ENCODE assay signal across 16 mouse cellular contexts in the genomic region with DNA sequence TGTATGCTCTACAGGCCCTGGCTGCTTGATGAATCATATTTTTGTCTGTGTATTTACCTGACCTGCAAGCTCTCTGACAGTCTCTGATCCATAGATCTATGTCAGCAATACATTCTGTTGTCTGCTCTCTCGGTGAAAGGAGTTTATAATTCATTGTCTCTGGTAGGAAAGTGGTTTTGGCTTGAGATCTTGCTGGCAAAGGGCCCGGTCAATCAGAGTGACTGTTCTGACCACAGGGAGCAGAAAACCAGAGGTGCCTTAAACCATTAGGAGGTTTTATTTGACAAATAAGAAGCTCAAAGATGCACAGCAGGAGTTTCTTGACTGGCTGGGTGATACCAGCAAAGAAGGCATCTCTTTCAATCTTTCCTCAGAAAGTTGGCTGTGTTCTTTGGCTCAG.
A peak's percentile ranks its signal among the peaks of the same experiment; 100 is the strongest.
DNase-seq lines count a peak whose midpoint lies in the region; ATAC-seq lines count a peak whose summit lies in the region.
"Had no signal": no experiment of that assay in that cellular context is flagged by ENCODE, and none has a peak within 500 bp of the region (broad histone marks: within the 10 kb centered on the region; RNA-seq: fewer than 3 reads in every experiment).

No protein-coding gene starts in this region.

- DNase-seq in adrenal gland, adult 2 months: peak; percentile 17
- DNase-seq in adrenal gland, adult 18-20 months (ENCODE audit: low spot score in 2 of 2): no peak
- DNase-seq in heart, postnatal 4 days: peak; percentile 15
- peak; percentile 32 for DNase-seq in 3134 (ENCODE audit: extremely low read depth, insufficient read length, low spot score)
- DNase-seq in adrenal gland, postnatal 25 days: peak; percentile 12
- DNase-seq in thymus, postnatal 4 days: no peak
- no peak for DNase-seq in frontal cortex, postnatal 25 days (ENCODE audit: low spot score in 2 of 2)
- DNase-seq: B cell, adult 2 months; lung, postnatal 4 days; thymus, postnatal 14 days had no signal

- H3K36me3 ChIP-seq in heart, embryonic 11.5 days (ENCODE audit: control insufficient read depth, insufficient read depth, low read length): no peaks in the 10 kb centered on the region
- H3K36me3 ChIP-seq: limb, embryonic 12.5 days; liver, embryonic 15.5 days; midbrain, embryonic 13.5 days; stomach, embryonic 15.5 days had no signal

- H3K27ac ChIP-seq in heart, embryonic 11.5 days (ENCODE audit: low read depth, low read length): no peak overlapping the region
- H3K27ac ChIP-seq: limb, embryonic 12.5 days; liver, embryonic 15.5 days; midbrain, embryonic 13.5 days; stomach, embryonic 15.5 days had no signal

- no peak for ATAC-seq in heart, embryonic 11.5 days (replicated peaks; ENCODE audit: insufficient number of reproducible peaks, low FRiP score, low TSS enrichment)
- ATAC-seq: inflammation-experienced regulatory T-cells, adult 6 months; midbrain, embryonic 13.5 days had no signal

- H3K9me3 ChIP-seq in heart, embryonic 11.5 days (replicated peaks; ENCODE audit: control insufficient read depth, low read length): no peaks in the 10 kb centered on the region
- H3K9me3 ChIP-seq: limb, embryonic 12.5 days; liver, embryonic 15.5 days; midbrain, embryonic 13.5 days; stomach, embryonic 15.5 days had no signal

- no peak overlapping the region for H3K9ac ChIP-seq in heart, embryonic 11.5 days (ENCODE audit: low read depth, low read length)
- H3K9ac ChIP-seq: limb, embryonic 12.5 days; liver, embryonic 15.5 days; midbrain, embryonic 13.5 days; stomach, embryonic 15.5 days had no signal

- WGBS in heart, embryonic 11.5 days (ENCODE audit: insufficient replicate concordance): 75% methylated on average over 2 of the region's 2 CpGs

- no peak overlapping the region for H3K4me2 ChIP-seq in heart, embryonic 11.5 days
- H3K4me2 ChIP-seq: limb, embryonic 12.5 days; liver, embryonic 15.5 days; midbrain, embryonic 13.5 days; stomach, embryonic 15.5 days had no signal

- H3K4me1 ChIP-seq in heart, embryonic 11.5 days (ENCODE audit: control insufficient read depth, insufficient read depth, low read length): no peaks in the 10 kb centered on the region
- H3K4me1 ChIP-seq: limb, embryonic 12.5 days; liver, embryonic 15.5 days; stomach, embryonic 15.5 days had no signal

- H3K27me3 ChIP-seq in heart, embryonic 11.5 days (ENCODE audit: control insufficient read depth, insufficient read depth, low read length): no peaks in the 10 kb centered on the region
- H3K27me3 ChIP-seq: limb, embryonic 12.5 days; liver, embryonic 15.5 days; midbrain, embryonic 13.5 days; stomach, embryonic 15.5 days had no signal

- no peak overlapping the region for H3K4me3 ChIP-seq in heart, embryonic 11.5 days (ENCODE audit: low read depth, low read length)
- H3K4me3 ChIP-seq: limb, embryonic 12.5 days; liver, embryonic 15.5 days; midbrain, embryonic 13.5 days; stomach, embryonic 15.5 days had no signal

Comparison
In these comparisons a context has a peak if more than half of its experiments do, and no peak if none do; other contexts are left out.
1. DNase-seq: peak in adrenal gland, adult 2 months (single experiment), heart, postnatal 4 days (single experiment), 3134 (single experiment) and adrenal gland, postnatal 25 days (single experiment); none in adrenal gland, adult 18-20 months (0 of 2), thymus, postnatal 4 days (single experiment) and frontal cortex, postnatal 25 days (0 of 2).